Mouse (Mus musculus): ENCODE data around the gene Kdm2b. TPM values are rescaled to one million over a fixed set of nuclear protein-coding genes. Genes with fewer than 3 reads are reported as not detected.

Kdm2b gene
- polyA plus RNA-seq, 1 experiment from 2014 or later = 29.4 TPM

DNA sequence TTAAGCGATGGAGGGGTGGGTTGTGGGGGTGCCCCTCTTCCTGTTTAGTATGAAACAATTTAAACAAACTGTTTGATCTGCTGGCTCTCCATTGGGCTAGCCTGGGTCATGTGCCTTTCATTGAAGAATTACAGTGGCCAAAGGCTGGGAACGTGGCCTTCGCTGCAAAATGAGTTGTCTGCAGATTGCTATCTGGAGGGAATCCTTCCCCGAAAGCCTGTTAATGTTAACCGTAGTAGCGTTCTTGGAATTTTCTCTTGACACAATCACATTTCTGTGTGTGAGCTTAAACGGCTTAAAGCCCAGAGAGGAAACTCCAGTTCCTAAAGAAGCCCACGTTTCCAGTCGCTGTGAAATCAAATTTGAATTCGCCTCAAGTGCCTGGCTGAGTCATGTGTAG is 156.6 kb downstream of the Kdm2b start:
- Histone ChIP-seq H3K27ac (no peak overlapping the region), H3K9ac (no peak overlapping the region), H3K9me3 (no peaks in the 10 kb centered on the region), H3K4me3 (replicated peaks) (no peak overlapping the region), H3K36me3 (no peaks in the 10 kb centered on the region), H3K27me3 (replicated peaks) (no peaks in the 10 kb centered on the region), H3K4me1 (replicated peaks) (no peaks in the 10 kb centered on the region), H3K4me2 (replicated peaks) (no peak overlapping the region)
- 76% methylated on average over 10 of the region's 10 CpGs for WGBS
- ATAC-seq = no peak

- Histone ChIP-seq H3K9me3 (no peaks in the 10 kb centered on the region), H3K36me3 (no peaks in the 10 kb centered on the region), H3K4me1 (replicated peaks) (no peaks in the 10 kb centered on the region), H3K4me3 (replicated peaks) (no peak overlapping the region), H3K4me2 (replicated peaks) (no peak overlapping the region), H3K27me3 (replicated peaks) (no peaks in the 10 kb centered on the region), H3K9ac (no peak overlapping the region), H3K27ac (no peak overlapping the region)
- WGBS = 85% methylated on average over 10 of the region's 10 CpGs
- no peak for ATAC-seq
These were observed 157.1 kb downstream of the Kdm2b start for GRCm38 (mm10) chr5:122832536-122832935.

DNA sequence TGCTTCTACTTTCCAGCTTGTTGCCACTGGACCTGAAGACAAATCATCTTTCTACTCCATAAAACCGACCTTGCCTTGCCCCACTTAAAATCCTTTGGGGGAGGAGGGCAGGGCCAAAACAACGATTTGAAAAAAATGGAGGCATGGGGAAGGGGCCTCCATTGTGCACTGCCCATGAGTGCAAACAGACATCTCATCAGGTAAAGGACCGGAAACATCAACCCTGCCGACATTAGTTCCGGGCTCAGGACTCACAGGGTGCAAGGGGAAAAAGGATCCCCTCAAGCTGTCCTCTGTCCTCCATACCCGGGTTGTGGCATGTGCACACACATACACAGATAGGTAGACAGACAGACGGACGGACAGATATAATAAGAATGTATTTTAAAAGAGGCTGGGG is 164.5 kb downstream of the Kdm2b start:
- Histone ChIP-seq H3K36me3 (no peaks in the 10 kb centered on the region), H3K4me3 (replicated peaks) (no peak overlapping the region), H3K4me1 (replicated peaks) (peaks cover 2% of the 10 kb centered on the region), H3K9me3 (no peaks in the 10 kb centered on the region), H3K4me2 (replicated peaks) (no peak overlapping the region), H3K27ac (no peak overlapping the region), H3K9ac (no peak overlapping the region), H3K27me3 (replicated peaks) (no peaks in the 10 kb centered on the region)
- no peak for ATAC-seq
- 83% methylated on average over 8 of the region's 8 CpGs for WGBS

GRCm38 (mm10) chr5:122824450-122824849 is 165.2 kb downstream of the Kdm2b start:
- Histone ChIP-seq H3K4me2 (replicated peaks) (no peak overlapping the region), H3K27me3 (replicated peaks) (no peaks in the 10 kb centered on the region), H3K36me3 (no peaks in the 10 kb centered on the region), H3K9me3 (no peaks in the 10 kb centered on the region), H3K27ac (no peak overlapping the region), H3K4me3 (replicated peaks) (no peak overlapping the region), H3K9ac (no peak overlapping the region), H3K4me1 (replicated peaks) (peaks cover 7% of the 10 kb centered on the region)
- WGBS = 69% methylated on average over 6 of the region's 6 CpGs
- ATAC-seq = no peak

DNA sequence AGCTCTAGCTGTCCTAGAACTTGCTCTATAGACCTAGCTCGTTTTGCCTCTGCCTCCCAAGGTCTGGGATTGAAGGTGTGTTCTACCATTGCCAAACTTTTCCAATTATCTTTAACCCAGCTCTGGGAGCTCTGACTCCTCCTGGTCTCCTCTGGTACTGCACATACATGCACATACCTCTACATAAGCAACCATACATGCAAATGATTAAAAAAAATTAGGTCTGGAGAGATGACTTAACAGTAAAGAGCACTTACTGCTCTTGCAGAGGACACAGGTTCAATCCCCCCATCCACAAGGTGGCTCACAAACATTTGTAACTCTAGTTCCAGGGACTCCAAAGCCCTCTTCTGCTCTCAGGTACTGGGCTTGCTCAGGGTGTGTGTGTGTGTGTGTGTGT is 165.6 kb downstream of the Kdm2b start:
- 80% methylated on average over 1 of the region's 1 CpGs for WGBS
- H3K9ac ChIP-seq = no peak overlapping the region
- H3K27me3 ChIP-seq (replicated peaks) = no peaks in the 10 kb centered on the region
- no peaks in the 10 kb centered on the region for H3K36me3 ChIP-seq
- H3K27ac ChIP-seq = no peak overlapping the region
- H3K4me2 ChIP-seq (replicated peaks) = no peak overlapping the region
- no peak for ATAC-seq
- H3K4me1 ChIP-seq (replicated peaks) = peaks cover 10% of the 10 kb centered on the region
- no peaks in the 10 kb centered on the region for H3K9me3 ChIP-seq
- no peak overlapping the region for H3K4me3 ChIP-seq (replicated peaks)

DNA sequence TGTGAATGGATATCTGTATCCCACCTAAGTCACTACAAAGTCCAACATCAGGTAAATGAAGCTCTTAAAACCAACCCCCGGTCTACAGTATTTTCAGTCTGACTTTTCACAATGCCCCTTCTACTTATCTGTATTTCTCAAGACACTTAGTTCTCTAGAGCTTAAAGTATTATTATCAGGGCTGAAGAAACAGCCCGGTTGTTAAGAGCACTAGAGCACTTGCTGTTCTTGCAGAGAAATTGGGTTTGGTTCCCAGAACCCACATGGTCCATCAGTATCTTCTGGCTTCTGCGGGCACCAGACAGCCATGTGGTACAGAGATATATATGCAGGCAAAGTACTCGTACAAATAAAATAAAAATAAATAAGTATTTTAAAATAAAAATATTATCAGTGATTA is 167.2 kb downstream of the Kdm2b start:
- Histone ChIP-seq H3K36me3 (peaks cover 14% of the 10 kb centered on the region), H3K27ac (no peak overlapping the region), H3K4me3 (replicated peaks) (no peak overlapping the region), H3K9me3 (no peaks in the 10 kb centered on the region), H3K4me2 (replicated peaks) (no peak overlapping the region), H3K9ac (no peak overlapping the region), H3K27me3 (replicated peaks) (no peaks in the 10 kb centered on the region), H3K4me1 (replicated peaks) (peaks cover 10% of the 10 kb centered on the region)
- no peak for ATAC-seq
- WGBS = 93% methylated on average over 4 of the region's 4 CpGs

DNA sequence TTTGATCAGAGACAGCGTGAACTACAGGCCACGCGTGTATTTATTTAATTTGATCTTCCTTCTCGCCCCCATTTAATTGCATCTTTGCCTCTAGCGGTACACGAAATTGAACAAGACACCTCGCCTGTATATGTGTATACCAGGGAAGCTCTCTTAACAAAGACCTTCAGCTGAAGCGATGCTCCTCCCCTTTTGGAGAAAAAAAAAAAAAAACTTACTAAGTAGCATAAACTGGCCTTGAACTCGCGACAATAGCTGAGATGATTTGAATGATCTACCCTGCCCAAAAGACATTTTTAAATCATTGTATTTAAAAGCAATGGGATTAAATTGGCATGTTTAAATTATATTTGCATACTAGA is 168.1 kb downstream of the Kdm2b start:
- no peaks in the 10 kb centered on the region for H3K9me3 ChIP-seq
- ATAC-seq = peak; percentile 68
- H3K27me3 ChIP-seq (replicated peaks) = no peaks in the 10 kb centered on the region
- peaks cover 10% of the 10 kb centered on the region for H3K4me1 ChIP-seq (replicated peaks)
- peak overlapping the region; percentile 72 for H3K4me3 ChIP-seq (replicated peaks)
- WGBS = under 1% methylated on average over 10 of the region's 10 CpGs
- peaks cover 20% of the 10 kb centered on the region for H3K36me3 ChIP-seq
- H3K9ac ChIP-seq = peak overlapping the region; percentile 48
- peak overlapping the region; percentile 74; the same call in 1 of the 2 replicates for H3K27ac ChIP-seq
- peak overlapping the region; percentile 63 for H3K4me2 ChIP-seq (replicated peaks)

GRCm38 (mm10) chr5:122820777-122821523 is 168.7 kb downstream of the Kdm2b start, which contains the start of gene Anapc5:
TSS of gene Anapc5 (minus strand) at chr5:122821339.
- no peaks in the 10 kb centered on the region for H3K9me3 ChIP-seq
- peak within 1 kb of the TSS; percentile 72 for H3K4me3 ChIP-seq (replicated peaks)
- H3K9ac ChIP-seq = peak within 1 kb of the TSS; percentile 84
- no peaks in the 10 kb centered on the region for H3K27me3 ChIP-seq (replicated peaks)
- WGBS = under 1% methylated on average over 55 of the region's 55 CpGs
- peak within 1 kb of the TSS; percentile 63 for H3K4me2 ChIP-seq (replicated peaks)
- peaks cover 20% of the 10 kb centered on the region for H3K36me3 ChIP-seq
- H3K27ac ChIP-seq = peak within 1 kb of the TSS; percentile 95
- H3K4me1 ChIP-seq (replicated peaks) = peaks cover 10% of the 10 kb centered on the region
- ATAC-seq = peak; percentile 100

Other genes starting within 250 kb of the Kdm2b start
- gene Camkk2, start 210.4 kb downstream of the Kdm2b start, polyA plus RNA-seq (2015; fragmentation: Nextera tagmentation; extraction: Ambion mirVana) = 20.5 and 23.8 TPM in 2 replicates
- 362 and 376 TPM in 2 replicates for gene Anapc5, start 168.5 kb downstream of the Kdm2b start, polyA plus RNA-seq (2015; fragmentation: Nextera tagmentation; extraction: Ambion mirVana)
- gene Rnf34, start 139.8 kb downstream of the Kdm2b start, polyA plus RNA-seq (2015; fragmentation: Nextera tagmentation; extraction: Ambion mirVana) = 25.9 and 30.7 TPM in 2 replicates
- 18.9 and 19.3 TPM in 2 replicates for gene Orai1, start 25.3 kb upstream of the Kdm2b start, polyA plus RNA-seq (2015; fragmentation: Nextera tagmentation; extraction: Ambion mirVana)
- 0.45 TPM in 1 of 2 replicates, not detected in the other for gene Morn3, start 57.2 kb upstream of the Kdm2b start, polyA plus RNA-seq (2015; fragmentation: Nextera tagmentation; extraction: Ambion mirVana)
- gene Tmem120b, start 78.6 kb upstream of the Kdm2b start, polyA plus RNA-seq (2015; fragmentation: Nextera tagmentation; extraction: Ambion mirVana) = 8.4 and 10.1 TPM in 2 replicates
- 1.7 and 2.3 TPM in 2 replicates for gene Rhof, start 142.9 kb upstream of the Kdm2b start, polyA plus RNA-seq (2015; fragmentation: Nextera tagmentation; extraction: Ambion mirVana)
- 7.6 and 8.4 TPM in 2 replicates for gene Setd1b, start 152.4 kb upstream of the Kdm2b start, polyA plus RNA-seq (2015; fragmentation: Nextera tagmentation; extraction: Ambion mirVana)
- gene Psmd9, start 179.6 kb upstream of the Kdm2b start, polyA plus RNA-seq (2015; fragmentation: Nextera tagmentation; extraction: Ambion mirVana) = 68.5 and 69.1 TPM in 2 replicates
- gene Hpd, start 192.9 kb upstream of the Kdm2b start, polyA plus RNA-seq (2015; fragmentation: Nextera tagmentation; extraction: Ambion mirVana) = 4.7 and 6.8 TPM in 2 replicates